Mouse (Mus musculus) cortical plate, adult 2 months (tissue): ENCODE measurements at regions not wholly inside any gene's neighbourhood (a gene's known extent, or its start where the extent isn't known, plus 50 kb on each side); places are given as distances from the start of the nearest gene placed in this dataset.

Source experiments
- CTCF ChIP-seq: fragments of 200-500 bp; IDR thresholded peaks from 2 replicates; pipeline ENCODE4 v1.5.1; 2011; ENCODE audit warnings: mild to moderate bottlenecking, control low read depth, low read length; ENCODE audit not compliant: insufficient read depth; ENCODE audit errors: extremely low read depth
- POLR2A ChIP-seq: fragments of 200-500 bp; IDR thresholded peaks from 2 replicates; pipeline ENCODE4 v1.6.1; 2011; ENCODE audit warnings: mild to moderate bottlenecking, low read length, control low read depth; ENCODE audit not compliant: insufficient read depth; ENCODE audit errors: extremely low read depth

GRCm38 (mm10) chr13:71459022-71459536 lies 504.4 kb downstream of the Irx1 start:
- no peak for TF ChIP-seq CTCF
- no peak for TF ChIP-seq POLR2A
